Mouse (Mus musculus): ENCODE measurements at regions not wholly inside any gene's neighbourhood (a gene's known extent, or its start where the extent isn't known, plus 50 kb on each side); places are given as distances from the start of the nearest gene placed in this dataset.

DNA sequence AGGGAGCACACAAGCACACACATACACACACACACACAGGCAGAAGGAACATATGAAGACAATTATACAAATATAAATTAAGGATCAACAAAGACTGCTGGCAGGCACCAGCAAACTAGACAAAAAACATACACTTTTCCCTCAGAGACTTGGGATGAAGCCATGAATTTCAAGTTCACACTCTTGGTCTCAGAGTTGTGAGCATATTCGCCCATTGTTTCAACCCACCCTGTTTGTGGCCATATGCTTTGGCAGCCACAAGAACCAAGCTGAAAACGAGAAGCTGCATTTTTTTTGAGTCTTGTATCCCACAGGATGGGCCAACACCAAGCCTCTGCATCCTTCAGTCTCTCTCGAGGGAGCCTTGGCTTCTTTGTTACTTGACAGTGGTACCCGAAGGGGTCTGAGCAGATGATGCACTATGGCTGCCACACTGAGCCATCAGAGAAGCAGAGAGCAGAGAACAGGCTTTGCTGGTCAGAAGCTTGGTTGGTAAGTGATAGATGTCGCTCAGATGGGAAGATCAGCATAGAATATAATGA is 144.1 kb downstream of the Sem1 start:
- TF ChIP-seq CTCF (IDR thresholded peaks at IDR 0.05; ENCODE audit: borderline replicate concordance, control insufficient read depth, extremely low read depth, insufficient read depth, low read length, poor library complexity) (no peak), POLR2A (IDR thresholded peaks at IDR 0.05; ENCODE audit: control insufficient read depth, extremely low read depth, insufficient read depth, low read length, poor library complexity) (no peak)
